Mouse (Mus musculus): Measurements from ENCODE around the gene Cdkn2a. TPM values are rescaled to one million over a fixed set of nuclear protein-coding genes. Genes with fewer than 3 reads are reported as not detected.

Cdkn2a gene
- total and polyA plus RNA-seq, 2 experiments from 2014 or later, result not detected

- WGBS, result 1% methylated on average over 37 of the region's 37 CpGs
- no peaks in the 10 kb centered on the region for H3K4me1 ChIP-seq (ENCODE audit: control insufficient read depth, insufficient read depth)
- ATAC-seq (ENCODE audit: insufficient read depth, low read depth) (no peak), DNase-seq (ENCODE audit: low spot score) (no peak)
- no peaks in the 10 kb centered on the region for H3K9me3 ChIP-seq (replicated peaks; ENCODE audit: control insufficient read depth, low read length)
- no peak overlapping the region for H3K4me3 ChIP-seq (ENCODE audit: low read depth, low read length)
- H3K4me2 ChIP-seq (ENCODE audit: low read depth, low read length), result no peak overlapping the region
- H3K27ac ChIP-seq (ENCODE audit: low read depth), result no peak overlapping the region
- H3K27me3 ChIP-seq (ENCODE audit: control insufficient read depth, insufficient read depth, low read length), result peaks cover 100% of the 10 kb centered on the region
- H3K36me3 ChIP-seq (replicated peaks; ENCODE audit: control insufficient read depth, insufficient read depth, low read length), result no peaks in the 10 kb centered on the region
- no peak overlapping the region for H3K9ac ChIP-seq (replicated peaks; ENCODE audit: low read depth, low read length)
- TF ChIP-seq EP300 (IDR thresholded peaks at IDR 0.05; ENCODE audit: low read depth), result no peak
- TF ChIP-seq CTCF (IDR thresholded peaks at IDR 0.05; ENCODE audit: low read depth), result no peak
Measured at GRCm38 (mm10) chr4:89276669-89277219, 17.7 kb downstream of the Cdkn2a start.

- DNase-seq (ENCODE audit: low spot score) (no peak), ATAC-seq (ENCODE audit: insufficient read depth, low read depth) (no peak)
- Histone ChIP-seq H3K9me3 (replicated peaks; ENCODE audit: control insufficient read depth, low read length) (no peaks in the 10 kb centered on the region), H3K27me3 (ENCODE audit: control insufficient read depth, insufficient read depth, low read length) (peaks cover 98% of the 10 kb centered on the region), H3K4me1 (ENCODE audit: control insufficient read depth, insufficient read depth) (no peaks in the 10 kb centered on the region), H3K4me2 (ENCODE audit: low read depth, low read length) (no peak overlapping the region), H3K27ac (ENCODE audit: low read depth) (no peak overlapping the region), H3K36me3 (replicated peaks; ENCODE audit: control insufficient read depth, insufficient read depth, low read length) (no peaks in the 10 kb centered on the region), H3K4me3 (ENCODE audit: low read depth, low read length) (no peak overlapping the region), H3K9ac (replicated peaks; ENCODE audit: low read depth, low read length) (no peak overlapping the region)
- no peak for TF ChIP-seq EP300 (IDR thresholded peaks at IDR 0.05; ENCODE audit: low read depth)
- no peak for TF ChIP-seq CTCF (IDR thresholded peaks at IDR 0.05; ENCODE audit: low read depth)
- WGBS, result 5% methylated on average over 25 of the region's 25 CpGs
Measured at GRCm38 (mm10) chr4:89275811-89276584, 18.5 kb downstream of the Cdkn2a start.

- no peak overlapping the region for H3K27ac ChIP-seq (ENCODE audit: low read depth)
- TF ChIP-seq CTCF (IDR thresholded peaks at IDR 0.05; ENCODE audit: low read depth), result no peak
- no peak for TF ChIP-seq EP300 (IDR thresholded peaks at IDR 0.05; ENCODE audit: low read depth)
- no peak overlapping the region for H3K9ac ChIP-seq (replicated peaks; ENCODE audit: low read depth, low read length)
- ATAC-seq (ENCODE audit: insufficient read depth, low read depth) (no peak), DNase-seq (ENCODE audit: low spot score) (no peak)
- H3K4me3 ChIP-seq (ENCODE audit: low read depth, low read length), result no peak overlapping the region
- H3K36me3 ChIP-seq (replicated peaks; ENCODE audit: control insufficient read depth, insufficient read depth, low read length), result no peaks in the 10 kb centered on the region
- peaks cover 98% of the 10 kb centered on the region for H3K27me3 ChIP-seq (ENCODE audit: control insufficient read depth, insufficient read depth, low read length)
- H3K4me1 ChIP-seq (ENCODE audit: control insufficient read depth, insufficient read depth), result no peaks in the 10 kb centered on the region
- no peaks in the 10 kb centered on the region for H3K9me3 ChIP-seq (replicated peaks; ENCODE audit: control insufficient read depth, low read length)
- WGBS, result 2% methylated on average over 24 of the region's 24 CpGs
- no peak overlapping the region for H3K4me2 ChIP-seq (ENCODE audit: low read depth, low read length)
Measured at GRCm38 (mm10) chr4:89274829-89275548, 19.5 kb downstream of the Cdkn2a start.

- Histone ChIP-seq H3K27ac (ENCODE audit: low read depth) (no peak overlapping the region), H3K4me2 (ENCODE audit: low read depth, low read length) (no peak overlapping the region), H3K4me3 (ENCODE audit: low read depth, low read length) (no peak overlapping the region), H3K36me3 (replicated peaks; ENCODE audit: control insufficient read depth, insufficient read depth, low read length) (no peaks in the 10 kb centered on the region), H3K4me1 (ENCODE audit: control insufficient read depth, insufficient read depth) (no peaks in the 10 kb centered on the region), H3K9ac (replicated peaks; ENCODE audit: low read depth, low read length) (no peak overlapping the region), H3K9me3 (replicated peaks; ENCODE audit: control insufficient read depth, low read length) (no peaks in the 10 kb centered on the region), H3K27me3 (ENCODE audit: control insufficient read depth, insufficient read depth, low read length) (peaks cover 96% of the 10 kb centered on the region)
- WGBS, result 3% methylated on average over 14 of the region's 14 CpGs
- no peak for ATAC-seq (ENCODE audit: insufficient read depth, low read depth)
- TF ChIP-seq CTCF (IDR thresholded peaks at IDR 0.05; ENCODE audit: low read depth) (no peak), EP300 (IDR thresholded peaks at IDR 0.05; ENCODE audit: low read depth) (no peak)
- DNase-seq (ENCODE audit: low spot score), result no peak
Measured at GRCm38 (mm10) chr4:89274006-89274405, 20.4 kb downstream of the Cdkn2a start.

DNA sequence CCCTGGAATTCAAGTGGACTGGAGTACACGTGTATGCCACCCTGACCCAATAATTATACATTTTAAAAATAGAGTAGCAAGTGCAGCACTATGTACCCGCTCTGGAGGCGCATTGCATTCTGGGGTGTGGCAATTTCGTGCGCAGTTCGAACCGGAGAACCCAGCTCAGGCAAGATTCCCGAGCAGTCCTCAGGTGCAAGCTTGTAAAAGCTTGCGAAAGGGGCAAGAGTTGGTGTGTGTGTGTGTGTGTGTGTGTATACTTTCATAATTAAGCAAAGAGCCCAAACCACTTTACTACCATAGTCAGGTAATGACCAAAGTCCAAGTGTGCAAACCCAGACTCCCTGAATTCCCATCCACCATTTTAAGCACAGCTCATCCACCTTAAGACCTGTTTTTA, 20.9 kb downstream of the Cdkn2a start:
- H3K9ac ChIP-seq (replicated peaks; ENCODE audit: low read depth, low read length), result no peak overlapping the region
- no peaks in the 10 kb centered on the region for H3K4me1 ChIP-seq (ENCODE audit: control insufficient read depth, insufficient read depth)
- H3K27ac ChIP-seq (ENCODE audit: low read depth), result no peak overlapping the region
- no peak; the same call in 1 of the 2 replicates for ATAC-seq (ENCODE audit: insufficient read depth, low read depth)
- no peak overlapping the region for H3K4me3 ChIP-seq (ENCODE audit: low read depth, low read length)
- TF ChIP-seq CTCF (IDR thresholded peaks at IDR 0.05; ENCODE audit: low read depth), result no peak
- TF ChIP-seq EP300 (IDR thresholded peaks at IDR 0.05; ENCODE audit: low read depth), result no peak
- 2% methylated on average over 9 of the region's 9 CpGs for WGBS
- no peak for DNase-seq (ENCODE audit: low spot score)
- H3K27me3 ChIP-seq (ENCODE audit: control insufficient read depth, insufficient read depth, low read length), result peaks cover 91% of the 10 kb centered on the region
- no peaks in the 10 kb centered on the region for H3K9me3 ChIP-seq (replicated peaks; ENCODE audit: control insufficient read depth, low read length)
- H3K36me3 ChIP-seq (replicated peaks; ENCODE audit: control insufficient read depth, insufficient read depth, low read length), result no peaks in the 10 kb centered on the region
- no peak overlapping the region for H3K4me2 ChIP-seq (ENCODE audit: low read depth, low read length)

All from heart, postnatal 0 days (tissue).